In genomic region chr7:30136826-30137225, GRCm38 (mm10) we compare ENCODE assay signal across 16 mouse cellular contexts. TPM values are rescaled to one million over a fixed set of nuclear protein-coding genes. Genes with fewer than 3 reads are reported as not detected.
"Had no signal": no experiment of that assay in that cellular context is flagged by ENCODE, and none has a peak within 500 bp of the region (broad histone marks: within the 10 kb centered on the region; RNA-seq: fewer than 3 reads in every experiment).

No protein-coding gene starts in this region.

- H3K9me3 ChIP-seq: limb, embryonic 15.5 days had no signal

- ATAC-seq: inflammation-experienced regulatory T-cells, adult 6 months; intestine, postnatal 0 days; liver, embryonic 12.5 days had no signal

- H3K4me2 ChIP-seq: limb, embryonic 15.5 days; liver, embryonic 12.5 days; lung, embryonic 14.5 days; neural tube, embryonic 15.5 days had no signal

- H3K27me3 ChIP-seq: limb, embryonic 15.5 days; liver, embryonic 12.5 days; neural tube, embryonic 15.5 days had no signal

- H3K4me3 ChIP-seq: limb, embryonic 15.5 days; liver, embryonic 12.5 days; midbrain, embryonic 10.5 days; myocyte; neural tube, embryonic 15.5 days had no signal

- DNase-seq: lung, embryonic 14.5 days; lung, postnatal 10 days; lung, postnatal 4 days; midbrain, embryonic 14.5 days; thymus, postnatal 4 days had no signal

- H3K9ac ChIP-seq: limb, embryonic 15.5 days; liver, embryonic 12.5 days; lung, embryonic 14.5 days; neural tube, embryonic 15.5 days had no signal

- H3K4me1 ChIP-seq: limb, embryonic 15.5 days; liver, embryonic 12.5 days; midbrain, embryonic 10.5 days; neural tube, embryonic 15.5 days had no signal

- H3K27ac ChIP-seq: limb, embryonic 15.5 days; liver, embryonic 12.5 days; midbrain, embryonic 10.5 days; neural tube, embryonic 15.5 days; stomach, postnatal 0 days had no signal

RNA-seq across cellular contexts. Expression of gene Gm26920, which starts 46.6 kb away (rescaled TPM):
- total RNA-seq: left cerebral cortex, postnatal 25 days; megakaryocyte, adult 5-6 weeks had no signal
- polyA plus RNA-seq: intestine, postnatal 0 days; liver, embryonic 16.5 days had no signal
